Mouse (Mus musculus) thymus, adult 2 months (tissue): Measurements from ENCODE around the gene Cnot1.

Source experiments
- CTCF ChIP-seq: fragments of 200-500 bp; IDR thresholded peaks from 2 replicates; pipeline ENCODE4 v1.5.1; 2012; ENCODE audit warnings: mild to moderate bottlenecking, control low read depth, low read length, moderate library complexity, borderline replicate concordance; ENCODE audit not compliant: control insufficient read depth, poor library complexity, insufficient read depth; ENCODE audit errors: extremely low read depth
- POLR2A ChIP-seq: fragments of 200-500 bp; IDR thresholded peaks from 2 replicates; pipeline ENCODE4 v1.6.1; 2012; ENCODE audit warnings: mild to moderate bottlenecking, low read length, control low read depth, moderate library complexity; ENCODE audit not compliant: control insufficient read depth, poor library complexity, insufficient read depth; ENCODE audit errors: extremely low read depth

GRCm38 (mm10) chr8:95669967-95670366 lies 137.3 kb downstream of the Cnot1 start:
- TF ChIP-seq POLR2A (no peak), CTCF (no peak)
